In the genomic region with DNA sequence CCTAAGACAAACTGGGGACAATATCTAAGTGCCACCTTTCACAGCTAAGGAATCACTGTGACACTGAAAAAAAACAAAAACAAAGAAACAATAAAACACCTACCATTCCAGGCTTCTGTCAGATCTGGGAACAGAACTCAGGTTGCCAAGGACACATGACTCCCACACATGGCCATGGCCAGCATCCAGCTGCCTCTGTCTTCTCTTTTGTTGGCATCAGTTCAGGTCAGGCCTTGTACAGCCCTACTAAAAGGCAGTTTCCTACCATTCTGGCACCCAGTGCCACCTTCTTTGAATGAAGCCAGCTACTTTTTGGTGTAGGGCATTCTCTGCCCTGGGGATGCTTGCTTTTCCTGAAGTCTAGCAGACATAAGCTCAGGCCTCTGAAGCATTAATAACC, we compare ENCODE assay signal across 10 mouse cellular contexts.
DNase-seq lines count a peak whose midpoint lies in the region; ATAC-seq and TF ChIP-seq lines count a peak whose summit lies in the region.
"Had no signal": no experiment of that assay in that cellular context is flagged by ENCODE, and none has a peak within 500 bp of the region (broad histone marks: within the 10 kb centered on the region; RNA-seq: fewer than 3 reads in every experiment).

No protein-coding gene starts in this region.

- ATAC-seq in hindbrain, embryonic 16.5 days, result 0 out of 2 replicates have a peak, but pooled peaks have one; percentile 42
- ATAC-seq in hindbrain, embryonic 11.5 days (ENCODE audit: low FRiP score), result no peak
- no peak for ATAC-seq in intestine, embryonic 15.5 days
- ATAC-seq in erythroid progenitor cell, adult 5-6 weeks (replicated peaks; ENCODE audit: low FRiP score, poor library complexity, severe bottlenecking), result no peak

- no peak overlapping the region for H3K4me3 ChIP-seq in hindbrain, embryonic 16.5 days (ENCODE audit: low read length)
- H3K4me3 ChIP-seq in hindbrain, embryonic 11.5 days (ENCODE audit: low read depth, low read length), result no peak overlapping the region
- no peak overlapping the region for H3K4me3 ChIP-seq in layer of hippocampus, adult 2 months
- H3K4me3 ChIP-seq in intestine, embryonic 15.5 days (replicated peaks), result no peak overlapping the region
- H3K4me3 ChIP-seq: forebrain, embryonic 10.5 days had no signal

- no peak for DNase-seq in hindbrain, embryonic 11.5 days (ENCODE audit: low spot score)
- peak; percentile 87 for DNase-seq in adrenal gland, adult 2 months
- peak; percentile 70 to 77 for DNase-seq in cerebellum, postnatal 25 days
- DNase-seq in layer of hippocampus, adult 2 months (ENCODE audit: low spot score in 2 of 2), result peak; percentile 57 to 58
- no peak for DNase-seq in right cerebral cortex, postnatal 4 days
- DNase-seq: lung, postnatal 14 days had no signal

- H3K9ac ChIP-seq in hindbrain, embryonic 16.5 days (ENCODE audit: low read depth, low read length), result no peak overlapping the region
- H3K9ac ChIP-seq in hindbrain, embryonic 11.5 days (ENCODE audit: low read depth, low read length), result no peak overlapping the region
- H3K9ac ChIP-seq in intestine, embryonic 15.5 days, result no peak overlapping the region

- H3K4me2 ChIP-seq in hindbrain, embryonic 16.5 days (ENCODE audit: low read length), result no peak overlapping the region
- no peak overlapping the region for H3K4me2 ChIP-seq in hindbrain, embryonic 11.5 days (replicated peaks; ENCODE audit: low read depth, low read length)
- no peak overlapping the region for H3K4me2 ChIP-seq in intestine, embryonic 15.5 days (replicated peaks)

- no peak overlapping the region for H3K27ac ChIP-seq in hindbrain, embryonic 16.5 days (ENCODE audit: low read depth, low read length)
- no peak overlapping the region for H3K27ac ChIP-seq in hindbrain, embryonic 11.5 days (ENCODE audit: low read depth, low read length)
- peak overlapping the region; percentile 15; the same call in 1 of the 2 replicates for H3K27ac ChIP-seq in layer of hippocampus, adult 2 months
- H3K27ac ChIP-seq in intestine, embryonic 15.5 days, result no peak overlapping the region
- H3K27ac ChIP-seq: forebrain, embryonic 10.5 days had no signal

- no peaks in the 10 kb centered on the region for H3K9me3 ChIP-seq in hindbrain, embryonic 16.5 days (ENCODE audit: control insufficient read depth, low read length)
- H3K9me3 ChIP-seq in hindbrain, embryonic 11.5 days (ENCODE audit: control insufficient read depth, low read length), result no peaks in the 10 kb centered on the region
- no peaks in the 10 kb centered on the region for H3K9me3 ChIP-seq in intestine, embryonic 15.5 days
- H3K9me3 ChIP-seq: forebrain, embryonic 10.5 days had no signal

- H3K4me1 ChIP-seq in hindbrain, embryonic 16.5 days (ENCODE audit: control insufficient read depth, insufficient read depth, low read depth, low read length), result no peaks in the 10 kb centered on the region
- H3K4me1 ChIP-seq in hindbrain, embryonic 11.5 days (replicated peaks; ENCODE audit: control insufficient read depth, insufficient read depth, low read length), result no peaks in the 10 kb centered on the region
- H3K4me1 ChIP-seq in intestine, embryonic 15.5 days (replicated peaks), result peaks cover 8% of the 10 kb centered on the region

- TF ChIP-seq CTCF in layer of hippocampus, adult 2 months (conservative IDR thresholded peaks at IDR 0.05), result no peak

- H3K27me3 ChIP-seq in hindbrain, embryonic 16.5 days (replicated peaks; ENCODE audit: control insufficient read depth, insufficient read depth, low read length), result no peaks in the 10 kb centered on the region
- no peaks in the 10 kb centered on the region for H3K27me3 ChIP-seq in hindbrain, embryonic 11.5 days (ENCODE audit: control insufficient read depth, insufficient read depth, low read length)
- no peaks in the 10 kb centered on the region for H3K27me3 ChIP-seq in intestine, embryonic 15.5 days (replicated peaks)

- H3K36me3 ChIP-seq in hindbrain, embryonic 16.5 days (ENCODE audit: control insufficient read depth, insufficient read depth, low read length), result no peaks in the 10 kb centered on the region
- H3K36me3 ChIP-seq in hindbrain, embryonic 11.5 days (ENCODE audit: control insufficient read depth, insufficient read depth, low read length), result no peaks in the 10 kb centered on the region
- no peaks in the 10 kb centered on the region for H3K36me3 ChIP-seq in intestine, embryonic 15.5 days
- H3K36me3 ChIP-seq: forebrain, embryonic 10.5 days had no signal

Comparison
In these comparisons a context has a peak if more than half of its experiments do, and no peak if none do; other contexts are left out.
1. DNase-seq: peak in adrenal gland, adult 2 months (single experiment), cerebellum, postnatal 25 days (2 of 2) and layer of hippocampus, adult 2 months (2 of 2); none in hindbrain, embryonic 11.5 days (single experiment) and right cerebral cortex, postnatal 4 days (single experiment).